In the genomic region with DNA sequence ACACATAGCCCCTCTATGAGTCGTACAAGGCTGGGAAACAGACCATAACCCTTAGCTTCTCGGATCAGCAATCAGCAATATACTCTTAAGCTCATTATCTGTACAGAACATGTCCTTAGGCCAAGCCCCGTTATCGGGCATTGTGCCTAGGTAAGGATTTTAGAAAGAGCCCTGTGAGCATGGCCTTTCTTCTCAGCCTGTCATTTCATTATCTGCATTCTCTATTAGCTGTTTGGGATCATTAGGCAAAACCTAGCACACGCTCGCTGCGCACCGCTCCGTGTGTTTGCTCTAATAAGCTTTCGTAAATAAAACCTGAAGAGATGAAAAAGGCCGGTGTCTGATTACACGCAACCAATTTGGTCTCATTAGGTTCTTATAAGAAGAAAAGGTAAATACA, we compare ENCODE assay signal across 18 mouse cellular contexts.
"Had no signal": no experiment of that assay in that cellular context is flagged by ENCODE, and none has a peak within 500 bp of the region (broad histone marks: within the 10 kb centered on the region; RNA-seq: fewer than 3 reads in every experiment).

No protein-coding gene starts in this region.

- H3K4me3 ChIP-seq: kidney, embryonic 15.5 days; left cerebral cortex, adult 2 months; liver, embryonic 13.5 days; midbrain, embryonic 12.5 days; neural tube, embryonic 12.5 days; stomach, embryonic 15.5 days had no signal

- DNase-seq: kidney, adult 11 months; kidney, adult 8-10 months; kidney, postnatal 10 days; kidney, postnatal 36 days; layer of hippocampus, postnatal 36 days; liver, embryonic 13.5 days; lung, adult 2 months; lung, postnatal 14 days; lung, postnatal 4 days; retina, postnatal 1 day; right cerebral cortex, postnatal 25 days; spleen, adult 18-20 months; thymus, postnatal 25 days had no signal

- H3K4me1 ChIP-seq: liver, embryonic 13.5 days; neural tube, embryonic 12.5 days; stomach, embryonic 15.5 days had no signal

- H3K4me2 ChIP-seq: kidney, embryonic 15.5 days; liver, embryonic 13.5 days; midbrain, embryonic 12.5 days; neural tube, embryonic 12.5 days; stomach, embryonic 15.5 days had no signal

- H3K27me3 ChIP-seq: kidney, embryonic 15.5 days; liver, embryonic 13.5 days; midbrain, embryonic 12.5 days; neural tube, embryonic 12.5 days; stomach, embryonic 15.5 days had no signal

- H3K9me3 ChIP-seq: kidney, embryonic 15.5 days; liver, embryonic 13.5 days; midbrain, embryonic 12.5 days; neural tube, embryonic 12.5 days; stomach, embryonic 15.5 days had no signal

- H3K9ac ChIP-seq: kidney, embryonic 15.5 days; liver, embryonic 13.5 days; midbrain, embryonic 12.5 days; neural tube, embryonic 12.5 days; stomach, embryonic 15.5 days had no signal

- H3K36me3 ChIP-seq: kidney, embryonic 15.5 days; liver, embryonic 13.5 days; midbrain, embryonic 12.5 days; neural tube, embryonic 12.5 days; stomach, embryonic 15.5 days had no signal

- H3K27ac ChIP-seq: kidney, embryonic 15.5 days; left cerebral cortex, adult 2 months; liver, embryonic 13.5 days; midbrain, embryonic 12.5 days; neural tube, embryonic 12.5 days; stomach, embryonic 15.5 days had no signal
